Mouse (Mus musculus): Measurements from ENCODE around the gene Gars. TPM values are rescaled to one million over a fixed set of nuclear protein-coding genes. Genes with fewer than 3 reads are reported as not detected.
A peak's percentile ranks its signal among the peaks of the same experiment; 100 is the strongest.

Gene Gars
- total RNA-seq, 2 experiments from 2014 or later, result 165 to 171 TPM

GRCm38 (mm10) chr6:55091396-55091795, 53.6 kb downstream of the Gars start:
- DNase-seq (ENCODE audit: low spot score in 2 of 2), result no peak

- DNase-seq (ENCODE audit: low spot score in 2 of 2), result no peak
Observed at GRCm38 (mm10) chr6:55093431-55094146, 55.8 kb downstream of the Gars start.

DNA sequence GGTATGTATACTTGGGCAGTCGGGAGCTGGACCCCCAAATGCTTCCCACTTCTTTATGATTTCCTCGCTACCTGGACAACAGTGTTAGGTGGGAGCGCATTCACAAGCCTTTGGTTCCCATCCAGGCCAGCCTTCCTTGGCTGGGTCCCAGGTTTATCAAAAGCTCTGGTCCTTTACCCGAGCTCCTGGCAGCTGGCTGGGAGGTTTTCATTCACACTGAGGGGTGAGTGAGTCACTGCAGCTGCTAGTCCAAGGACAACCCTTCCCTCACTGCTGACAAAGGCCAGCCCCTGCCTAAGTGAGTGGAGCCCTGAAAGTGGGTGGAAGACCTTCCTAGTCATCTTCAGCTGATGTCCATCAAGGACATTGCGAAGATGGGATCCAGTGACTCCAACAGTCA, 60.2 kb downstream of the Gars start:
- peak in 1 of 2 experiments; percentile 33 for DNase-seq (ENCODE audit: low spot score in 2 of 2)

DNA sequence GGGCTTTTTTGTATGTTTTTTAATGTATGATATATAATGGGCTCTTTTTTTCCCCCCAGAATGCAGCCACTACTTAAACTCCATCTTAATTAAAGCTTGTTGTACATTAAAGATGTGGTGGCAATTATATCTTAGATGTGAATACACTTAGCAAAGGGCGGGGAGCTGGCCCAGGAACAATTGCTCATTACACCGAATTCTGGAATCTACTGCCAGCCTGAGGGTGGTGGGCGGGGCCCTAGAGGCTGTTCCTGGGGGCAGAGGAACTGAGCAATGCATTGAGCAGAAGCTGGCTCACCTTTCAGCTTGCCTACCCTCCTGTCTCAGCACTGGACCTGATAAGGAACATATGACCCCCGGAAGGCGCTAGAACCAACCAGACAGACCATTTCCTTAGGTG, 60.8 kb downstream of the Gars start:
- no peak for DNase-seq (ENCODE audit: low spot score in 2 of 2)

DNA sequence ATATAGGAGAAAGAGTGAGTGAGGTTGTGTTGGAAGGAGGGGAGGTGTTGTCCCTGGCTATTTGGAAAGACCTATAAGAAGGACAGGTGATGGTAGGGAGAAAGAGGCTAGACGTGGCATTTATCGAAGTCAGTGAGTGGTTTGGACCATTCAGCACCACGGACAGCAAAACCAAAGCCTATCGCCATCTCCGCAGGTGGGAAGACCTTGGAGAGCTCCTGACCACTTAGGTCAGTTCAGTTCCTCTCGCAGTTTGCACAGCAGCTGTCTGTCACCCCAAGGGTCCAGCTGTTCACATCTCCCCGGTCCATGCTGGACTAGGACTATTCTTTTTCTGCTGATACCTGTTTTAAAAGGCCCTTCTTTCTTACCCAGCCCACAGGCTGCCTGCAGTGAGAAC, 70.6 kb downstream of the Gars start:
- no peak for DNase-seq (ENCODE audit: low spot score in 2 of 2)

DNA sequence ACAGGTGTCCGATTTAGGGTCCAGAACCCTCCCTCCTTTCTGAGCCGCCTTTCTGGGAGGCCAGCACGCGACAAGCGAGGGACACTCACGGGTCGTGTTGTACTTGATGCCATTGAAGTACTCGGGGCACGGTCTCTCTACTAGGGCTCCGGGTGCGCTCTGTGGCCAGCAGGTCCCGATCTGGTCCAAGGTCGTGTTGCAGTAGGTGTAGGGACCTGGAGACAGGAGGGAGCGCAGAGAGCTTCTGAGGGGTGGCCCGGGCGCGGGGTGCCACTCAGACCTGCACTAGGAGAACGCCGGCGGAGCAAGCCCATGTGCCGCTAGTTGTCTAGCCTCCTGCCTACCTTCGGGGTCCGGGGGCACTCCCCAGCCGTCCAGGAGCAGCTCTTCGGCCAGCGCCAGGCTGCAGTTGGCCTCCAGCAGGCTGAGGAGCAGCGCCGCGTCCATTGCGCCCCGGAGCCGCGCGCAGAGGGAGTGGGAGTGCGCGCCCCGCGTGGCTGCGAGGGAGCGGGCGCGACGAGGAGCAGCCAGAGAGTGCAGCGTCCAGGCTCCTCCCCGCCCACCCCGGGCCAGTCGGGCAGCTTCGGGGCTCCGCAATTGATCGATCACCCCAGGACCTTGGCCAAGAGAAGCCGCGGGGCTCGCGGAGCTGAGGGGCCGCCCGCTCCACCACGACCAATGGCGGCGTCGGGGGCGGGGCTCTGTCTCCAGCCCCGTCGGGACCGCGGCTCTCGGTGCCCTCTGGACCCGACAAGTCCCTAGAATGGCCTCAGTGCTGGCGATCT, 79.7 kb downstream of the Gars start:
- peak; percentile 23 to 34 for DNase-seq (ENCODE audit: low spot score in 2 of 2)

- no peak for DNase-seq (ENCODE audit: low spot score in 2 of 2)
Observed at GRCm38 (mm10) chr6:55123056-55123455, 85.2 kb downstream of the Gars start.

GRCm38 (mm10) chr6:55126576-55126975, 88.8 kb downstream of the Gars start:
- DNase-seq (ENCODE audit: low spot score in 2 of 2), result no peak

GRCm38 (mm10) chr6:55128391-55128790, 90.6 kb downstream of the Gars start:
- no peak for DNase-seq (ENCODE audit: low spot score in 2 of 2)

Other genes starting within 250 kb of the Gars start
- gene Znrf2, start 221.1 kb upstream of the Gars start, total RNA-seq (2021), result 10 to 100 TPM; 44.1 to 50.0 TPM
- 1 to 10 TPM; 3.1 to 4.1 TPM for gene Nod1, start 65.4 kb upstream of the Gars start, total RNA-seq (2021)
- gene Ggct, start 45.1 kb upstream of the Gars start, total RNA-seq (2021), result 10 to 100 TPM; 37.8 to 39.9 TPM
- 1 to 10 TPM; 2.3 to 3.2 TPM for gene Crhr2, start 95.0 kb downstream of the Gars start, total RNA-seq (2021)
- gene Inmt, start 137.0 kb downstream of the Gars start, total RNA-seq (2021), result under 1 TPM in 1 of 2 experiments, not detected in 1; 0.34 TPM
- gene Mindy4, start 165.4 kb downstream of the Gars start, total RNA-seq (2021), result 10 to 100 TPM; 10.9 to 12.5 TPM